Mouse (Mus musculus): ENCODE results near the gene Rps18. TPM values are rescaled to one million over a fixed set of nuclear protein-coding genes. Genes with fewer than 3 reads are reported as not detected.

The Rps18 gene
- polyA plus RNA-seq, 1 experiment from 2014 or later = 1,649 TPM

GRCm38 (mm10) chr17:33915671-33916250 lies 40.0 kb downstream of the Rps18 start, which contains the start of the genes Tapbp and Zbtb22:
TSS of gene Tapbp (plus strand) at chr17:33915899.
TSS of gene Zbtb22 (plus strand) at chr17:33915904.
- Histone ChIP-seq H3K9ac (peak within 1 kb of the TSS; percentile 63), H3K4me2 (replicated peaks) (peak within 1 kb of the TSS; percentile 68), H3K4me1 (peaks cover 50% of the 10 kb centered on the region), H3K27me3 (no peaks in the 10 kb centered on the region), H3K27ac (peak within 1 kb of the TSS; percentile 72; the same call in 1 of the 2 replicates), H3K4me3 (peak within 1 kb of the TSS; percentile 52), H3K36me3 (peaks cover 48% of the 10 kb centered on the region), H3K9me3 (no peaks in the 10 kb centered on the region)
- ATAC-seq (ENCODE audit: low FRiP score, low read depth) = peak; percentile 91
- WGBS = under 1% methylated on average over 34 of the region's 34 CpGs

- ATAC-seq (ENCODE audit: low FRiP score, low read depth) = no peak
- no peaks in the 10 kb centered on the region for H3K27me3 ChIP-seq
- peaks cover 52% of the 10 kb centered on the region for H3K36me3 ChIP-seq
- H3K4me3 ChIP-seq = peak overlapping the region; percentile 52
- H3K9ac ChIP-seq = peak overlapping the region; percentile 51
- peak overlapping the region; percentile 68 for H3K4me2 ChIP-seq (replicated peaks)
- no peaks in the 10 kb centered on the region for H3K9me3 ChIP-seq
- WGBS = 68% methylated on average over 13 of the region's 13 CpGs
- H3K27ac ChIP-seq = peak overlapping the region; percentile 28; the same call in 1 of the 2 replicates
- H3K4me1 ChIP-seq = peaks cover 52% of the 10 kb centered on the region
Observed at GRCm38 (mm10) chr17:33914969-33915391, 40.8 kb downstream of the Rps18 start.

GRCm38 (mm10) chr17:33913905-33914304 lies 41.9 kb downstream of the Rps18 start:
- no peak for ATAC-seq (ENCODE audit: low FRiP score, low read depth)
- H3K4me2 ChIP-seq (replicated peaks) = no peak overlapping the region
- no peak overlapping the region for H3K4me3 ChIP-seq
- H3K27ac ChIP-seq = no peak overlapping the region
- peaks cover 48% of the 10 kb centered on the region for H3K4me1 ChIP-seq
- peaks cover 52% of the 10 kb centered on the region for H3K36me3 ChIP-seq
- no peak overlapping the region; the same call in 1 of the 2 replicates for H3K9ac ChIP-seq
- WGBS = 95% methylated on average over 8 of the region's 8 CpGs
- H3K9me3 ChIP-seq = no peaks in the 10 kb centered on the region
- no peaks in the 10 kb centered on the region for H3K27me3 ChIP-seq

- no peak overlapping the region for H3K27ac ChIP-seq
- no peak overlapping the region for H3K4me3 ChIP-seq
- 92% methylated on average over 10 of the region's 10 CpGs for WGBS
- no peaks in the 10 kb centered on the region for H3K27me3 ChIP-seq
- H3K9me3 ChIP-seq = no peaks in the 10 kb centered on the region
- H3K4me1 ChIP-seq = peaks cover 43% of the 10 kb centered on the region
- no peak overlapping the region for H3K4me2 ChIP-seq (replicated peaks)
- no peak for ATAC-seq (ENCODE audit: low FRiP score, low read depth)
- H3K9ac ChIP-seq = no peak overlapping the region
- peaks cover 52% of the 10 kb centered on the region for H3K36me3 ChIP-seq
Observed at GRCm38 (mm10) chr17:33913264-33913663, 42.5 kb downstream of the Rps18 start.

GRCm38 (mm10) chr17:33911813-33912414 lies 43.9 kb downstream of the Rps18 start:
- H3K27ac ChIP-seq = no peak overlapping the region
- no peak for ATAC-seq (ENCODE audit: low FRiP score, low read depth)
- 0 out of 2 replicates have a peak overlapping the region, but pooled peaks have one; percentile 39 for H3K9ac ChIP-seq
- no peak overlapping the region for H3K4me3 ChIP-seq
- peaks cover 46% of the 10 kb centered on the region for H3K36me3 ChIP-seq
- H3K9me3 ChIP-seq = no peaks in the 10 kb centered on the region
- H3K4me1 ChIP-seq = peaks cover 41% of the 10 kb centered on the region
- WGBS = 89% methylated on average over 28 of the region's 28 CpGs
- H3K4me2 ChIP-seq (replicated peaks) = no peak overlapping the region
- H3K27me3 ChIP-seq = no peaks in the 10 kb centered on the region

- ATAC-seq (ENCODE audit: low FRiP score, low read depth) = no peak
- Histone ChIP-seq H3K9me3 (no peaks in the 10 kb centered on the region), H3K9ac (0 out of 2 replicates have a peak overlapping the region, but pooled peaks have one; percentile 39), H3K4me2 (replicated peaks) (0 out of 2 replicates have a peak overlapping the region, but pooled peaks have one; percentile 9), H3K4me1 (peaks cover 38% of the 10 kb centered on the region), H3K36me3 (peaks cover 46% of the 10 kb centered on the region), H3K27ac (no peak overlapping the region), H3K4me3 (0 out of 2 replicates have a peak overlapping the region, but pooled peaks have one; percentile 89), H3K27me3 (no peaks in the 10 kb centered on the region)
- WGBS = 92% methylated on average over 31 of the region's 31 CpGs
Observed at GRCm38 (mm10) chr17:33911052-33911812, 44.6 kb downstream of the Rps18 start.

GRCm38 (mm10) chr17:33910346-33911051 lies 45.3 kb downstream of the Rps18 start:
- Histone ChIP-seq H3K27ac (peak overlapping the region; percentile 87; the same call in 1 of the 2 replicates), H3K36me3 (peaks cover 46% of the 10 kb centered on the region), H3K4me3 (peak overlapping the region; percentile 89), H3K27me3 (no peaks in the 10 kb centered on the region), H3K9ac (peak overlapping the region; percentile 90), H3K4me1 (peaks cover 37% of the 10 kb centered on the region), H3K4me2 (replicated peaks) (peak overlapping the region; percentile 99), H3K9me3 (no peaks in the 10 kb centered on the region)
- ATAC-seq (ENCODE audit: low FRiP score, low read depth) = no peak
- WGBS = 50% methylated on average over 11 of the region's 11 CpGs

- Histone ChIP-seq H3K4me2 (replicated peaks) (peak overlapping the region; percentile 99), H3K9me3 (no peaks in the 10 kb centered on the region), H3K27ac (peak overlapping the region; percentile 87), H3K9ac (peak overlapping the region; percentile 90), H3K4me1 (peaks cover 31% of the 10 kb centered on the region), H3K36me3 (peaks cover 42% of the 10 kb centered on the region), H3K4me3 (peak overlapping the region; percentile 89), H3K27me3 (no peaks in the 10 kb centered on the region)
- WGBS = under 1% methylated on average over 14 of the region's 14 CpGs
- ATAC-seq (ENCODE audit: low FRiP score, low read depth) = peak; percentile 2; the same call in 1 of the 2 replicates
Observed at GRCm38 (mm10) chr17:33909869-33910250, 45.9 kb downstream of the Rps18 start.

GRCm38 (mm10) chr17:33909077-33909868 lies 46.5 kb downstream of the Rps18 start, which contains the start of gene Daxx:
TSS of gene Daxx (plus strand) at chr17:33909414.
- Histone ChIP-seq H3K27me3 (no peaks in the 10 kb centered on the region), H3K4me1 (peaks cover 27% of the 10 kb centered on the region), H3K9me3 (no peaks in the 10 kb centered on the region), H3K9ac (peak within 1 kb of the TSS; percentile 90), H3K27ac (peak within 1 kb of the TSS; percentile 90), H3K36me3 (peaks cover 36% of the 10 kb centered on the region), H3K4me3 (peak within 1 kb of the TSS; percentile 89), H3K4me2 (replicated peaks) (peak within 1 kb of the TSS; percentile 99)
- peak; percentile 97 for ATAC-seq (ENCODE audit: low FRiP score, low read depth)
- under 1% methylated on average over 68 of the region's 68 CpGs for WGBS

- under 1% methylated on average over 44 of the region's 44 CpGs for WGBS
- Histone ChIP-seq H3K9ac (peak overlapping the region; percentile 82), H3K4me1 (peaks cover 23% of the 10 kb centered on the region), H3K36me3 (peaks cover 29% of the 10 kb centered on the region), H3K9me3 (no peaks in the 10 kb centered on the region), H3K4me3 (peak overlapping the region; percentile 89), H3K27me3 (no peaks in the 10 kb centered on the region), H3K27ac (peak overlapping the region; percentile 90), H3K4me2 (replicated peaks) (peak overlapping the region; percentile 99)
- peak; percentile 38 for ATAC-seq (ENCODE audit: low FRiP score, low read depth)
Observed at GRCm38 (mm10) chr17:33908331-33909076, 47.3 kb downstream of the Rps18 start.
